Mouse (Mus musculus) lung, adult 2 months (tissue): ENCODE results near the gene Zdhhc19. TPM values are rescaled to one million over a fixed set of nuclear protein-coding genes. Genes with fewer than 3 reads are reported as not detected.

Experiments
- DNase-seq: peaks from one replicate; pipeline ENCODE4 v3.0.0; 2022
- H3K4me1 ChIP-seq: fragments of 200-500 bp; 2 replicates; pipeline ENCODE4 v1.6.1; 2011; ENCODE audit warnings: low read length; ENCODE audit not compliant: control insufficient read depth, insufficient read depth
- H3K4me3 ChIP-seq: fragments of 200-500 bp; replicated peaks from 2 replicates; pipeline ENCODE3; 2011; ENCODE audit warnings: low read depth, mild to moderate bottlenecking, control low read depth, low read length; ENCODE audit errors: extremely low read depth
- CTCF ChIP-seq: fragments of 200-500 bp; IDR thresholded peaks from 2 replicates; pipeline ENCODE4 v1.5.1; 2011; ENCODE audit warnings: mild to moderate bottlenecking, low read length, control low read depth; ENCODE audit not compliant: insufficient read depth
- POLR2A ChIP-seq: fragments of 200-500 bp; IDR thresholded peaks from 2 replicates; pipeline ENCODE4 v1.6.1; 2011; ENCODE audit warnings: low read depth, mild to moderate bottlenecking, control low read depth, low read length, borderline replicate concordance; ENCODE audit errors: extremely low read depth
- WGBS: fragments of 180-500 bp; shearing (Covaris S2); methylation state at CpG from one replicate; pipeline ENCODE4 v1.1.7; 2018; 5-methylcytosine and 5-hydroxymethylcytosine counted together
- polyA plus RNA-seq: library from polyadenylated mRNA; depleted of rRNA; stranded (reverse); fragments of >200 nt; gene quantifications from 2 replicates; pipeline ENCODE4 v1.2.3, GENCODE M21; 2012

The Zdhhc19 gene
- polyA plus RNA-seq, 1 experiment = not detected

- no peaks in the 10 kb centered on the region for H3K4me1 ChIP-seq
- WGBS = 35% methylated on average over 8 of the region's 8 CpGs
- peak; percentile 43 for DNase-seq
- TF ChIP-seq CTCF = no peak
- TF ChIP-seq POLR2A = no peak
- no peak overlapping the region for H3K4me3 ChIP-seq
These were observed 27.6 kb downstream of the Zdhhc19 start for GRCm38 (mm10) chr16:32523462-32524243.

GRCm38 (mm10) chr16:32524244-32524615 lies 28.2 kb downstream of the Zdhhc19 start:
- no peak overlapping the region for H3K4me3 ChIP-seq
- H3K4me1 ChIP-seq = no peaks in the 10 kb centered on the region
- 58% methylated on average over 5 of the region's 5 CpGs for WGBS
- DNase-seq = no peak
- TF ChIP-seq CTCF (no peak), POLR2A (no peak)

- no peak for DNase-seq
- H3K4me1 ChIP-seq = no peaks in the 10 kb centered on the region
- 50% methylated on average over 7 of the region's 7 CpGs for WGBS
- TF ChIP-seq POLR2A = no peak
- no peak for TF ChIP-seq CTCF
- no peak overlapping the region for H3K4me3 ChIP-seq
These were observed 30.8 kb downstream of the Zdhhc19 start for GRCm38 (mm10) chr16:32526906-32527305.

GRCm38 (mm10) chr16:32532878-32533826 lies 37.1 kb downstream of the Zdhhc19 start:
- no peak for TF ChIP-seq POLR2A
- TF ChIP-seq CTCF = no peak
- no peak for DNase-seq
- 71% methylated on average over 18 of the region's 18 CpGs for WGBS

DNA sequence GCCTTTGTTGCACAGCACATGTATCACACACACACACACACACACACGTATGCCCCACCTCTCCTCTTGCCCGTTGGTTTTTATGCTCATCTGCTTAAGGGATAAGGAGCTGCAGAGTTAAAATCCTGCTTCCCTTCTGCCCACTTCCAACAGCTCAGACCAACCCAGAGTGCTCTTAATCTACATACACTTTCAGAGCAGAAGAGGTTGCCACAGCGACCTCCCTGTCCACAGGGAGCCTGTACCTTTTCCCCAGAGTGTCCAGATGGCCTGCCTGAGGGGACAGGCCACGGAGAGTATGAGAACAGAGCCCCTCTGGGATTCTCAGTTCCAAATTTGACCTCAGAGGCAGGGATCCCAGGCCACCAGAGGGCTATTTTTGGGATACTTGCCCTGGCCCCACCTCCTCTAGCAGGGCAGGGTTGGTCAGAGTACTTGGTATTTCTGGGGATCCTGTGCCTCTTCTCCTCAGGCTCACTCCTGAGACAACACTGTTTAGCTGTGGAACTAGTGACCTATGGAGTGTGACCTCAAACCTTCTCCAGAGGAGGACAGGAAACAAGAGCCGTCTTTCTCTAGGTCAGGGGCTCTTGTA lies 39.2 kb downstream of the Zdhhc19 start:
- Histone ChIP-seq H3K4me3 (no peak overlapping the region), H3K4me1 (peaks cover 4% of the 10 kb centered on the region)
- TF ChIP-seq POLR2A = no peak
- TF ChIP-seq CTCF = no peak
- WGBS = 42% methylated on average over 5 of the region's 5 CpGs
- no peak for DNase-seq

More at GRCm38 (mm10) chr16:32532878-32533826, 37.1 kb downstream of the Zdhhc19 start:
- Histone ChIP-seq H3K4me3 (no peak overlapping the region), H3K4me1 (peaks cover 4% of the 10 kb centered on the region)

DNA sequence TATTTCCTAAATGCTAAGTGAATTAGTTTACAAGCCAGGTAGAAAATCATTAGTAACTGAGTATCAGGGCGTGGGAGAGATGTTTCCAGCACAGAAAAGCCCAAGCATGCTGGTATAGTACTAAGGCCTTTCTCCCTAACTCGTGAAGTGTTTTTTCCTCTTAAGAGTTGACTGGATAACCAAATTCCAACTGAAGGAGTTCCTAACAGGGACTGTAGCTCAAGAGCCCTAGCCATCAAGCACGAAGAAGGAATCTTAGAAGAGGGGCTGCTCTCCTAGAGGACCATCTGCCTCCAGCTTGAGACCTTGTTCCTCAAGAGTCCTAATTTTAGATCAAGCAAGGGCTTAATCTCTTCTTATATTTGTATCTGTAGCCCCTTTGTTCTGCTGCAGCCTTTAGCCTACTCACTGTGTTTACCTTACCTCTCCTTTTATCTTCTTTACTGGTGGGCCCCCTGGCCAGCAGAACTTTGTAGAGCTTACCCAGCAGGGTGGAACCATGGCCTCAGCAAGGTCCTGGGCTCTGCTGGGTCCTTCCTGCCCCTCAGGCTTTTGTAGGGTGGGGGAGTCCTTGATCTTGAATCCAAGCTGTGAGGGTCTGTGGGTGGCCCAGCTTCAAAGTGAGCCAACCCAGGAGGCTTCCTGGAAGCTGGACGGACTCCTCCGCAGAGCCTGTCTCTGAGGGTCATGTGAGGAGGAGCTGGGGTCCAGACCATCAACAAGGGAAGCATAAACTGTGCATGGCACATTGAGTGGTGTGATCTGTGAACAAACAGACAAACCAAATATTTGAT lies 42.0 kb downstream of the Zdhhc19 start:
- Histone ChIP-seq H3K4me1 (peaks cover 4% of the 10 kb centered on the region), H3K4me3 (no peak overlapping the region)
- DNase-seq = no peak
- 59% methylated on average over 5 of the region's 5 CpGs for WGBS
- TF ChIP-seq POLR2A (no peak), CTCF (no peak)

- 42% methylated on average over 3 of the region's 3 CpGs for WGBS
- Histone ChIP-seq H3K4me3 (no peak overlapping the region), H3K4me1 (peaks cover 4% of the 10 kb centered on the region)
- no peak for TF ChIP-seq CTCF
- TF ChIP-seq POLR2A = no peak
- no peak for DNase-seq
These were observed 42.7 kb downstream of the Zdhhc19 start for GRCm38 (mm10) chr16:32538761-32539255.

- TF ChIP-seq CTCF (no peak), POLR2A (no peak)
- Histone ChIP-seq H3K4me1 (no peaks in the 10 kb centered on the region; the same call in 1 of the 2 replicates), H3K4me3 (no peak overlapping the region)
- DNase-seq = no peak
- 73% methylated on average over 6 of the region's 6 CpGs for WGBS
These were observed 45.5 kb downstream of the Zdhhc19 start for GRCm38 (mm10) chr16:32541338-32542179.
